Mouse (Mus musculus) erythroid progenitor cell, adult 5-6 weeks (primary cell): ENCODE results near the gene Tfdp1. TPM values are rescaled to one million over a fixed set of nuclear protein-coding genes. Genes with fewer than 3 reads are reported as not detected.
A peak's percentile ranks its signal among the peaks of the same experiment; 100 is the strongest.

Experiments used
- ATAC-seq: replicated peaks from 2 replicates; pipeline ENCODE4 v1.8.0; 2016; ENCODE audit warnings: moderate number of reproducible peaks, mild to moderate bottlenecking, moderate TSS enrichment, inconsistent platforms; ENCODE audit not compliant: poor library complexity, low FRiP score, severe bottlenecking
- total RNA-seq, 2 experiments: library from RNA; stranded (forward) in 1 of 2; stranded (reverse) in 1 of 2; fragments of 150-400 nt in 1 of 2; fragments of 186-747, 209-891 nt in 1 of 2; gene quantifications; 2 replicates each; pipeline versions ENCODE4 v1.2.3 to v1.2.4; 2015 to 2017; ENCODE audit warnings: low replicate concordance in 2 of 2

Tfdp1 gene
- total RNA-seq, 2 experiments from 2014 or later: 74.7 to 154 TPM

DNA sequence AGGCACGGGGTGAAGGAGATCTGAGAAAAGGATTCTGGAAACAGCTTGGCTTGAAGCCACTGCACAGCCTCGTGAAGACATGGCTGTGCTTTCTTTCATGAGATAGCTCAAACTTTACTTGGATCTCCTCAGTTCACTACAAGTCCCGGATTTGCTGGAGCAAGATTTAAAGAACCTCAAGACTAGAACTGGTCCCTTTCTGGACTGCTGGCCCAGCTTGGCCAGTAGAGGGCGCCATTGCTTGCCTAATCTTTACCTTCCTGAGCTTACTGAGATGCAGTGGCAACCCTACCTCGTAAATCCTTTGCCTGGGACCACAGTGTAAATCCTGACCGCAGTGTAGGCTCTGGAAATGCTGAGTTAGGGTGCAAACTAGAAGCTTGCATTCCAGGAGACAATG, 73.0 kb downstream of the Tfdp1 start:
- no peak for ATAC-seq

DNA sequence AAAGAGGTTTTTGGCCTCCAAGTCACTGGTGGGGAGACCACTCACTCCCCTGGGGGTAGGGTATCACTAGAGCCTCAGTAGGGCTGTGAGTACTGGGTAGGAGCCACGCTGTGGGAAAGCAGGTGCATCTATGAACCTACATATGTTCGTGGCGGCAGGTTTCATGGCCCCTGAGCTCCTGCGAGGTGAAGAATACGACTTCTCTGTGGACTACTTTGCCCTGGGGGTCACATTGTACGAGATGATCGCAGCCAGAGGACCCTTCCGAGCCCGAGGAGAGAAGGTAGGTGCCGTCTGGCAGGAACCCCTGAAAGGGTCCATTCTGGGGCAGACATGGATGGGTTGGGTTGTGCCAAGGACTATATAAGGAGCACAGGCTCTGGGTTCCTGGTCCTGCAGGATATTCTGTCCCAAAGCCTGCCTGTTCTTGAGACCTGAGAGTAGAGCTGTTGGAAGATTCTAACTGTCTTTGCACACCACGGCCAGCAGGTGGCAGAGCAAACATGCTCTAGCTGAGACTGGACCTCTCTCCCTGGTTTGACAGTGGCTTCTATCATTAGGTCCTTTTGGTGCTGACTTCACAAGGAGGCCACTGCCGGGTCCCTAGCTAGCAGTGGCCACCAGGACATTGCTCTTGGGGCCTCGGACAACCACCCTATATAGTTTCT, 74.5 kb downstream of the Tfdp1 start:
- ATAC-seq: peak; percentile 56; the same call in 1 of the 2 replicates

DNA sequence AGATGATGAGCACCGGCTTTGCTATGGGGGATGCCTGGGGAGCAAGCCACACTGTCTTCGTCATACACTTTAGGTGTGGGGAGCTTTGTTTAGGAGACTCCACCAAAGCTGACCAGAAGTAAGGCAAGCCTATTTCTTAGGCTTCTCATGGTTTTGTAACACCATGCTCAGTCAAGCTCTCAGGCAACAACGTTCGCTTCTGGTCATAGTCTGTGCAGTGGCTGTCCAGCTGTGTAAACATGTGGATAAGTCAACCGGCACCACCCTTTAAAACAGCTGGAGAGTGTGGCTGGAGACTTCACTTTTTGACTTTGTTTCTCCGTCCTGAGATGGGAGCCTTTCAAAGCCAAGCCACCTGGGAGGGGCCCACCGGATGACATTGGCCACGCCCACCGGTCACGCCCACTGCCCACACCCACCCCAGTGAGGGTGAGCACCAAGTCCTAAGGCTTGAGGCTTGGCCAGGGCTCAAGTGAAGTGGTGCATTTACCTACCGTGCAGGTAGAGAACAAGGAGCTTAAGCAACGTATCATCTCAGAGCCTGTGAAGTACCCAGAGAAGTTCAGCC, 75.4 kb downstream of the Tfdp1 start:
- ATAC-seq: no peak

DNA sequence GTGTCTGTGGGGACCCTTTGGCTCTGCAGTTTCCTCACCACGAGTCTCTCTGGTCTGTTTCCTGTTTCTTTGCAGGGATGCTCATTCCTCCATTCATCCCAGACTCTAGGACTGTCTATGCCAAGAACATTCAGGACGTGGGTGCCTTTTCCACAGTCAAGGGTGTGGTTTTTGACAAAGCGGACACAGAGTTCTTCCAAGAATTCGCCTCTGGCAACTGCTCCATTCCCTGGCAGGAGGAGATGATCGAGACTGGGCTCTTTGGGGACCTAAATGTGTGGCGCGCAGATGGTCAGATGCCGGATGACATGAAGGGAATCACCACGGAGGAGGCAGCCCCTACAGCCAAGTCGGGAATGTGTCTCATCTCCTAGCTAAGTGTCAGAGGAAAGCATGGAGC, 77.3 kb downstream of the Tfdp1 start:
- no peak for ATAC-seq

DNA sequence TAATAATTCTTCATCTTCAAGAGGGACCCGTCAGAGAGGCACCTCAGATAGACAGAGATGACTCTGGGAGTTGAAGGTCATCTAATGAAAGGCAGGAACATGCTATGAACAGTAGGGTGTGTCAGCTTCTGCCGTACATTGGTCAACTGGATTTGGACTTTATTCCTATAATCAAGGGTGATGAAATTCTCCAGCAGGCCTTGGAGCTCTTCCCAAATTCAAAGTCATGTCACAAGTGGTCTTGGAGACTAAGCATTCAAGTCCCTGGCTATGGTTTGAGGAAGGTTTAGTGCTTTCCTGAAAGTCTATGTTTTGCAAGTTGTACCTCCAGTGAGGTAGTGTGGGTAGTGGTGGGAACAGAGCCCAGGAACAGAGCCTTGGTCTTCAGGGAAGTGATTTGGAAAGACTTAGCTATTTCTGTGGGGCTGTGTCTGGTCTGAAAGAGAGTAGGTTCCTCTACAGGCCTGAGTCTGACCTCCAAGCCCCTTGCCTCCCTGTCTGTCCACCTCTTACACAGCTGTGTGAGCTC, 80.6 kb downstream of the Tfdp1 start:
- ATAC-seq: no peak

DNA sequence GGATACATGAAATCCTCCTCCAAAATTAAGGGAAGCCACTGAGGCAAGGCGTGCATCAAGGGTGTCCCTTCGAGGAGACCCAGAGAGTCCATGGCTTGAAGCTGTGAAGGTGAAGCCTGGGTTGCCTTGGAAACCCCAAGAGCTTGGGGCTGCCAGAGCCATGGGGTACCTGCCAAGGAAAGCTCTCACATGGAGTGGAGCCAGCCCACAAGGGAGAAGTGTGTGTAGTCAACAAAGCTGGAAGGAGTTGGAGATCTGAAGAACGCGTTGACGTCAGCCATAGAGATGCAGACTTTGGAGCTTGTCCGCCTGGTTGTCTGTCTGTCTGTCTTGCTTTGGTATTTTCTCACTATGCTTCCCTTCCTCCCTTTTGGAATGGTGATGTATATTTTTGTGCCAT, 82.4 kb downstream of the Tfdp1 start:
- ATAC-seq: no peak

DNA sequence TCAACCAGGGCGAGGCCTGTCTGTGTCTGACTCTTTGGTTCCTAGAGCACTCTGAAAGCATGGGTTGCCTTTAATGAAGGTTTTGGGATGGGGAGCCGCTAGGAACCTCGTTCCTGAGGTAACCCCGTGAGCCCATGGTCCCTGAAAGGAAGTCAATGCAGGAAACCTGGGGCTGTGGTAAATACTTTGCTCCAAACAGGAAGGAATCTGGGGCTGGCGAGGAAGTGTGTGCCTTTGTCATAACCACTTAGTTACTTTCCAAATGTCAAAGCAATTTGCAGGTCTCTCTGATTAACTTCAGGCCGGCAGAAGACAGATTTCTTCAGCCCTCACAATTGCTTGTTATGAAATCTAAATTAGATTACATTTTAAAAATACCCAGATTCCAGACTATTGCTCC, 88.8 kb downstream of the Tfdp1 start:
- ATAC-seq: no peak

Other genes starting within 250 kb of the Tfdp1 start
- gene Pcid2, start 233.3 kb upstream of the Tfdp1 start, total RNA-seq (2015; ENCODE audit: low replicate concordance): 6.7 and 11.5 TPM in 2 replicates
- gene Pcid2, start 233.3 kb upstream of the Tfdp1 start, total RNA-seq (2017; ENCODE audit: low replicate concordance): 10.7 and 13.9 TPM in 2 replicates
- gene Cul4a, start 233.1 kb upstream of the Tfdp1 start, total RNA-seq (2015; ENCODE audit: low replicate concordance): 223 and 293 TPM in 2 replicates
- gene Cul4a, start 233.1 kb upstream of the Tfdp1 start, total RNA-seq (2017; ENCODE audit: low replicate concordance): 261 and 331 TPM in 2 replicates
- gene Lamp1, start 179.6 kb upstream of the Tfdp1 start, total RNA-seq (2015; ENCODE audit: low replicate concordance): 113 and 132 TPM in 2 replicates
- gene Lamp1, start 179.6 kb upstream of the Tfdp1 start, total RNA-seq (2017; ENCODE audit: low replicate concordance): 119 TPM in 2 replicates
- 5.0 and 6.3 TPM in 2 replicates for gene Grtp1, start 138.1 kb upstream of the Tfdp1 start, total RNA-seq (2015; ENCODE audit: low replicate concordance)
- 3.5 and 8.6 TPM in 2 replicates for gene Grtp1, start 138.1 kb upstream of the Tfdp1 start, total RNA-seq (2017; ENCODE audit: low replicate concordance)
- gene Adprhl1, start 84.6 kb upstream of the Tfdp1 start, total RNA-seq (2015; ENCODE audit: low replicate concordance): not detected in 2 replicates
- 3.7 TPM in 1 of 2 replicates, not detected in the other for gene Adprhl1, start 84.6 kb upstream of the Tfdp1 start, total RNA-seq (2017; ENCODE audit: low replicate concordance)
- 7.9 and 13.0 TPM in 2 replicates for gene Dcun1d2, start 50.6 kb upstream of the Tfdp1 start, total RNA-seq (2015; ENCODE audit: low replicate concordance)
- gene Dcun1d2, start 50.6 kb upstream of the Tfdp1 start, total RNA-seq (2017; ENCODE audit: low replicate concordance): 12.3 and 15.8 TPM in 2 replicates
- 2.1 and 10.1 TPM in 2 replicates for gene Tmco3, start 50.6 kb upstream of the Tfdp1 start, total RNA-seq (2015; ENCODE audit: low replicate concordance)
- 6.7 and 7.5 TPM in 2 replicates for gene Tmco3, start 50.6 kb upstream of the Tfdp1 start, total RNA-seq (2017; ENCODE audit: low replicate concordance)
- not detected in 2 replicates for gene Atp4b, start 58.1 kb downstream of the Tfdp1 start, total RNA-seq (2015; ENCODE audit: low replicate concordance)
- gene Atp4b, start 58.1 kb downstream of the Tfdp1 start, total RNA-seq (2017; ENCODE audit: low replicate concordance): not detected in 2 replicates
- gene Grk1, start 66.3 kb downstream of the Tfdp1 start, total RNA-seq (2015; ENCODE audit: low replicate concordance): 0.36 TPM in 1 of 2 replicates, not detected in the other
- gene Grk1, start 66.3 kb downstream of the Tfdp1 start, total RNA-seq (2017; ENCODE audit: low replicate concordance): 0.13 TPM in 1 of 2 replicates, not detected in the other
- not detected in 2 replicates for gene Tmem255b, start 96.4 kb downstream of the Tfdp1 start, total RNA-seq (2015; ENCODE audit: low replicate concordance)
- gene Tmem255b, start 96.4 kb downstream of the Tfdp1 start, total RNA-seq (2017; ENCODE audit: low replicate concordance): not detected in 2 replicates
- gene Gas6, start 155.7 kb downstream of the Tfdp1 start, total RNA-seq (2015; ENCODE audit: low replicate concordance): 2.1 TPM in 1 of 2 replicates, not detected in the other
- gene Gas6, start 155.7 kb downstream of the Tfdp1 start, total RNA-seq (2017; ENCODE audit: low replicate concordance): 3.0 and 3.9 TPM in 2 replicates
- gene 1700029H14Rik, start 223.7 kb downstream of the Tfdp1 start, total RNA-seq (2015; ENCODE audit: low replicate concordance): not detected in 2 replicates
- gene 1700029H14Rik, start 223.7 kb downstream of the Tfdp1 start, total RNA-seq (2017; ENCODE audit: low replicate concordance): not detected in 2 replicates